Mouse (Mus musculus) midbrain, embryonic 16.5 days (tissue): ENCODE results near the gene Orc3. TPM values are rescaled to one million over a fixed set of nuclear protein-coding genes. Genes with fewer than 3 reads are reported as not detected.
A peak's percentile ranks its signal among the peaks of the same experiment; 100 is the strongest.

ENCODE experiments used
- ATAC-seq: fragments of 200-750 bp; cut with Nextera tagmentation; 2 replicates; pipeline ENCODE4 v1.8.0; 2017; ENCODE audit warnings: moderate TSS enrichment
- H3K27ac ChIP-seq: fragments of 300-500 bp; sonication (generic); 2 replicates; pipeline ENCODE4 v1.5.1; 2014; ENCODE audit warnings: mild to moderate bottlenecking, low read length, mixed read lengths
- H3K27me3 ChIP-seq: fragments of 300-500 bp; sonication (generic); 2 replicates; pipeline ENCODE4 v1.6.1; 2014; ENCODE audit warnings: low read depth, low read length, mixed read lengths; ENCODE audit not compliant: control insufficient read depth, insufficient read depth
- H3K36me3 ChIP-seq: fragments of 300-500 bp; sonication (generic); 2 replicates; pipeline ENCODE4 v1.6.1; 2014; ENCODE audit warnings: mild to moderate bottlenecking, low read length, moderate library complexity, mixed read lengths; ENCODE audit not compliant: control insufficient read depth, insufficient read depth
- H3K4me1 ChIP-seq: fragments of 300-500 bp; sonication (generic); 2 replicates; pipeline ENCODE4 v1.6.1; 2014; ENCODE audit warnings: mild to moderate bottlenecking, low read length, mixed read lengths; ENCODE audit not compliant: control insufficient read depth, insufficient read depth
- H3K4me2 ChIP-seq: fragments of 300-500 bp; sonication (generic); 2 replicates; pipeline ENCODE4 v1.6.1; 2014; ENCODE audit warnings: mild to moderate bottlenecking, low read length, mixed read lengths
- H3K4me3 ChIP-seq: fragments of 300-500 bp; sonication (generic); 2 replicates; pipeline ENCODE4 v1.5.1; 2014; ENCODE audit warnings: low read depth, mild to moderate bottlenecking, low read length, moderate library complexity, mixed read lengths
- H3K9ac ChIP-seq: fragments of 300-500 bp; sonication (generic); 2 replicates; pipeline ENCODE4 v1.6.1; 2014; ENCODE audit warnings: low read depth, low read length, mixed read lengths
- H3K9me3 ChIP-seq: fragments of 300-500 bp; sonication (generic); replicated peaks from 2 replicates; pipeline ENCODE4 v1.6.1; 2014; ENCODE audit warnings: mild to moderate bottlenecking, low read length, mixed read lengths; ENCODE audit not compliant: control insufficient read depth, poor library complexity, severe bottlenecking
- WGBS: fragments of 180-500 bp; shearing (Covaris S2); extraction: QIAGEN DNeasy Blood & Tissue Kit; methylation state at CpG from one replicate; pipeline ENCODE4 v1.1.7; 2014; 5-methylcytosine and 5-hydroxymethylcytosine counted together
- polyA plus RNA-seq: library from polyadenylated mRNA; unstranded; fragments of >200 nt; fragmentation: Nextera tagmentation; extraction: Ambion mirVana; gene quantifications from 2 replicates; pipeline ENCODE4 v1.2.1, GENCODE M21; 2015

Orc3 gene
- polyA plus RNA-seq, 1 experiment from 2014 or later = 78.6 TPM

DNA sequence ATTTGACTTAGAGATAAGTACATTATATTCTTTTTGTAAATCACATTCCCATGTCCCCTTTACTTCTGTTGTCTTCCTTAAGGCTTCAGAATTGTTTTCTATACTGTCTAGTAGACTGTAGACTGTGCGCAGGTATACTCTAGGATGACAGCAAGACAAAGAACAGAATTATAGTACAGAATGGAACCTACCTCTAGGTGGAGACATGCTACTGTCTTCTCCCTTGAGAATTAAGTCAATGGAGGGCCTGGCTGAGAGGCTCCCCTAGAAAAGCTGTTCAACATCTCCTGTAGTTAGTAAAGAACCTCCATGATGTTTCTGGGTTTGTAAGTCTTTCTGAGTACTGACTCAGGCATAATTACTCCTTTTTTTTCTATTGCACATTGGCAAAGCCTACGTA is 37.7 kb downstream of the Orc3 start:
- H3K9ac ChIP-seq = no peak overlapping the region
- H3K4me2 ChIP-seq = no peak overlapping the region
- H3K27ac ChIP-seq = no peak overlapping the region
- H3K27me3 ChIP-seq = no peaks in the 10 kb centered on the region
- H3K4me1 ChIP-seq = no peaks in the 10 kb centered on the region
- ATAC-seq = no peak
- peaks cover 26% of the 10 kb centered on the region for H3K36me3 ChIP-seq
- H3K9me3 ChIP-seq = no peaks in the 10 kb centered on the region
- 91% methylated on average over 2 of the region's 2 CpGs for WGBS
- H3K4me3 ChIP-seq = no peak overlapping the region

DNA sequence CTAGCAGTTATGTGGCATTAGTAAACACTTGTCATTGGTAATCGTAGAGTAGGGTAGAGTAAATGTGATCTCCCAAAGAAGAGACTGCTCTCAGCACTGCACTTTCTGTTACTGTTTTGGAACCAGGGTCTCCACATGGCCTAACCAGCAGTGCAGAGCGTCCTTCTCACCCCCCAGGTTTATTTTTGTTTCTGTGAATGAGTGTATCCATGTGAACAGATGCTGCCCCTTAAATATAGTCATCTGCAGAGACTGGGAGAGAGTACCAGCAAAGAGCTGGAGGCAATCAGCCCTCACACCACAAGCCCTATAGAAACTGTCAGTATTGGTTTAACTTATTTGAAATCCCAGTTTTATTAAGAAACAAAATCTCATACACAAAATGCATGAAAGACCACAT is 41.9 kb downstream of the Orc3 start:
- no peaks in the 10 kb centered on the region for H3K4me1 ChIP-seq
- no peak overlapping the region for H3K4me2 ChIP-seq
- no peaks in the 10 kb centered on the region for H3K9me3 ChIP-seq
- peaks cover 25% of the 10 kb centered on the region for H3K36me3 ChIP-seq
- H3K4me3 ChIP-seq = no peak overlapping the region
- no peak overlapping the region for H3K9ac ChIP-seq
- no peak for ATAC-seq
- H3K27ac ChIP-seq = no peak overlapping the region
- WGBS = 85% methylated on average over 2 of the region's 2 CpGs
- no peaks in the 10 kb centered on the region for H3K27me3 ChIP-seq

DNA sequence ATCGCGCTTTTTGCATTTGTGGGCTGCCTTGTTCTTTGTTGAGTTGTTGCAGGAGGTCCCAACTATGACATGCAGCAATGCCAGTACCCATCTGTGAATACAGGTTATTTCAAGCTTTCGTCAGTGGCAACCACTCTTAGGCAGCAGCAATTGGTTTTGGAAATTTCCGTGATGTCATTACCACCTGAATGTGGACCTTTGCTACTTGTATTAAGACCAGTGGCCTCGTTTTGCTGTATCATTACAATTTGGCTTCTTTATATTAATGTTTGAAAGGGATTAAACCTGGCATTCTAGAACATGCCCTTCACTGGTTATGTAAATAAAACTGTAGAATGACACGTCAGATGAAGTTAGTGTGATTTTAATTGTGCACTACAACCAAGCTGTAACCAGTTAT is 48.5 kb downstream of the Orc3 start:
- H3K9me3 ChIP-seq = no peaks in the 10 kb centered on the region
- 89% methylated on average over 6 of the region's 6 CpGs for WGBS
- no peak overlapping the region for H3K4me2 ChIP-seq
- H3K9ac ChIP-seq = no peak overlapping the region
- H3K27me3 ChIP-seq = no peaks in the 10 kb centered on the region
- H3K36me3 ChIP-seq = peaks cover 14% of the 10 kb centered on the region
- no peak overlapping the region for H3K4me3 ChIP-seq
- ATAC-seq = no peak
- H3K27ac ChIP-seq = no peak overlapping the region
- peaks cover 3% of the 10 kb centered on the region; the same call in 1 of the 2 replicates for H3K4me1 ChIP-seq

DNA sequence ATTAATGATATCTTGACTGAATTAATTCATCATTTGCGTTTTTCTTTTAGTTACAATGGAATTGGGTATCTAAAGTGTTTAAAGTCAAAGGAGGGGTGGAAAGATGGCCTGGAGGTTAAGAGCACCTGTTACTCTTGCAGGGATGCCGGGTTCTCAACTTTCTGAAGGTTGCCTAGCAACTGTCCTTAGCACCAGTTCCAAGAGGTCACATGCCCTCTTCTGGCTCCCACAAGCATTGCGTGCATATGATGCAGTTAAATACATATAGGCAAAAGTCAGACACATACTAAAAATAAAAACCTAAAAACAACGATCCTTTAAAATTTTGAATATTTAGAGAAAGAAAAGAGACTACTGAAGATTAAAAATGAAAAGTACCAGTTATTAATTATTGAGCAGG is 53.8 kb downstream of the Orc3 start:
- peaks cover 17% of the 10 kb centered on the region for H3K4me1 ChIP-seq
- no peak for ATAC-seq
- no peaks in the 10 kb centered on the region for H3K9me3 ChIP-seq
- no peak overlapping the region for H3K4me3 ChIP-seq
- 49% methylated on average over 4 of the region's 4 CpGs for WGBS
- H3K27ac ChIP-seq = no peak overlapping the region
- H3K36me3 ChIP-seq = peaks cover 2% of the 10 kb centered on the region; the same call in 1 of the 2 replicates
- H3K9ac ChIP-seq = no peak overlapping the region
- H3K27me3 ChIP-seq = no peaks in the 10 kb centered on the region
- no peak overlapping the region for H3K4me2 ChIP-seq

DNA sequence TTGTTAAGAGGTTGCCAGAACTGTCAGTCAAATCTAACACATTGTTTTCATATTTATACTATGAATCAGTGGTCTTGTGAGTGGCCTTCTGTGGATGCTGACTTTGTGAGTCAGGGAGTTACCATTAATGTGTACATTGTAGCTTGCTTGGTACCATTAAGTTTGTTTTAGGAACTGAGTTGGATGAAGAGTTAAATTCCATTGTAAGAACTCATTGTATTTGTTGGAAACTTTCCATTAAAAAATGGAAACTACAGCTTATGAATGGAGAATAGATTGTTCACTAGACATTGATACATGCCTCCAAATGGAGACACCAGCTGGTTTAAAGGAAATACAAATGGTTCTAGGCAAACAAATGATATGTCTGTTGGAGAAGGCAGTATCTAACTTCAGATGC is 58.6 kb downstream of the Orc3 start:
- no peak overlapping the region for H3K4me3 ChIP-seq
- no peaks in the 10 kb centered on the region for H3K27me3 ChIP-seq
- no peak overlapping the region for H3K4me2 ChIP-seq
- H3K4me1 ChIP-seq = peaks cover 44% of the 10 kb centered on the region
- H3K9me3 ChIP-seq = no peaks in the 10 kb centered on the region
- H3K27ac ChIP-seq = no peak overlapping the region
- H3K9ac ChIP-seq = no peak overlapping the region
- H3K36me3 ChIP-seq = no peaks in the 10 kb centered on the region
- ATAC-seq = no peak

DNA sequence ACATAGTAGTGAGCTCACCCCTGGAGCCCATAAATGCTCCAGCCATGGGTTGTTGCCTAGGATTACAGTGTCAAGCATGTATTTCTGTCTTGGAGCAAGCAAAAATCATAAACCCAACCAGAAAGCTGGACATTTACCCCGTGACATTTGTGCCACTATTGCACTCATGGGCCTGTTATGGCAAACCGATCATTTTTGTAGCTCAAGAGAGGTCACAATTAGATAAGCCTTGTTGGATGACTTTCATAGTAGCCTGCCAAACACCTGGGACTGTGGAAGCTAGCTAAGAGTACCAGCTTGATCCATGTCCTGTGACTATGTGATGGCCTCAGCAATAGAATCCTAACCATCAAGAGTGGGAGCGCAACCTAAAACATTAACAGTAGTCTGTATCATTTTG is 59.1 kb downstream of the Orc3 start:
- Histone ChIP-seq H3K9ac (no peak overlapping the region), H3K4me2 (no peak overlapping the region), H3K9me3 (no peaks in the 10 kb centered on the region), H3K27me3 (no peaks in the 10 kb centered on the region), H3K4me1 (peaks cover 44% of the 10 kb centered on the region), H3K36me3 (no peaks in the 10 kb centered on the region), H3K27ac (no peak overlapping the region), H3K4me3 (no peak overlapping the region)
- ATAC-seq = no peak
- 94% methylated on average over 3 of the region's 3 CpGs for WGBS

DNA sequence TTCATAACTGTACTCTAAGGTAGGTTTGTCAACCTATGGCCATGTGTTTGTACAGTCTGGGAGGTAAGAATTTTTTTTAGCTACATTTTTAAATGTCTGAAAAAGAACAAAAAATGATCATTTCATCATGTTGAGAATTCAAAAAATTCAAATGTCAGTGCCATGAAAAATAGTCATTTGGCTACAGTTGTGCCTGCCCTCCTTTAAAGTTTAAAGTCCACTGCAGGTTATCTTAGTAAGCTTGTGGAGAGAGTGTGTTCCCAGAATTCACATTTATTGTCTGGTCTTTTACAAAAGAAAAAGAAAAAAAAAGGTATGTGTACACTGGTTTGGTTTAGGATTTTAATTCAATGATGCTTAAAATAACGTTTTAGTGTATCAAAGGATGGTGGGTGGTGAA is 60.1 kb downstream of the Orc3 start:
- no peak for ATAC-seq
- WGBS = 22% methylated on average over 1 of the region's 1 CpGs

DNA sequence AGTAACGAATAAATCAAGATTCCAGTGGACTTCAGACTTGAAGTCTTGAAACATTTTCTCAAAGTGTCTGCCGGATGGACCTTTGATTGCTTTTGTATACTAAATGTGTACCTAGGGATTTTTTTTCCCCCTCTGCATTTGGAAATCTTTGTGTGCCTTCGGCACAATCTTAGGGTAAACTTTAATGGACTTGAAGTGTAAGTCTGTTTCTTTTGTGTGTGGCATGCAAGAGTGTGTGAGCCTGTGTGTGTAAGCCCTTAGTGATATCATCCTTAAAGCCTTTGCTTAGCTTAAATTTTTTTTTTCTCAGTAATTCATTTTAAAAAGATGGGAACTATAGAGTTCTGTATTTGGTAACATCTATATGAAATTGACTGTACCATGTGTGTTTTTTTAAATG is 62.8 kb downstream of the Orc3 start:
- Histone ChIP-seq H3K27ac (no peak overlapping the region; the same call in 1 of the 2 replicates), H3K4me1 (peaks cover 43% of the 10 kb centered on the region), H3K27me3 (no peaks in the 10 kb centered on the region), H3K4me3 (peak overlapping the region; percentile 91), H3K9ac (peak overlapping the region; percentile 96), H3K36me3 (no peaks in the 10 kb centered on the region), H3K4me2 (peak overlapping the region; percentile 85), H3K9me3 (no peaks in the 10 kb centered on the region)
- no peak for ATAC-seq
- WGBS = 18% methylated on average over 3 of the region's 3 CpGs

More for the DNA sequence above, 60.1 kb downstream of the Orc3 start:
- no peaks in the 10 kb centered on the region for H3K9me3 ChIP-seq
- no peak overlapping the region for H3K4me3 ChIP-seq
- no peaks in the 10 kb centered on the region for H3K36me3 ChIP-seq
- H3K27ac ChIP-seq = no peak overlapping the region
- no peak overlapping the region for H3K9ac ChIP-seq
- no peak overlapping the region for H3K4me2 ChIP-seq
- H3K4me1 ChIP-seq = peaks cover 48% of the 10 kb centered on the region
- H3K27me3 ChIP-seq = no peaks in the 10 kb centered on the region

DNA sequence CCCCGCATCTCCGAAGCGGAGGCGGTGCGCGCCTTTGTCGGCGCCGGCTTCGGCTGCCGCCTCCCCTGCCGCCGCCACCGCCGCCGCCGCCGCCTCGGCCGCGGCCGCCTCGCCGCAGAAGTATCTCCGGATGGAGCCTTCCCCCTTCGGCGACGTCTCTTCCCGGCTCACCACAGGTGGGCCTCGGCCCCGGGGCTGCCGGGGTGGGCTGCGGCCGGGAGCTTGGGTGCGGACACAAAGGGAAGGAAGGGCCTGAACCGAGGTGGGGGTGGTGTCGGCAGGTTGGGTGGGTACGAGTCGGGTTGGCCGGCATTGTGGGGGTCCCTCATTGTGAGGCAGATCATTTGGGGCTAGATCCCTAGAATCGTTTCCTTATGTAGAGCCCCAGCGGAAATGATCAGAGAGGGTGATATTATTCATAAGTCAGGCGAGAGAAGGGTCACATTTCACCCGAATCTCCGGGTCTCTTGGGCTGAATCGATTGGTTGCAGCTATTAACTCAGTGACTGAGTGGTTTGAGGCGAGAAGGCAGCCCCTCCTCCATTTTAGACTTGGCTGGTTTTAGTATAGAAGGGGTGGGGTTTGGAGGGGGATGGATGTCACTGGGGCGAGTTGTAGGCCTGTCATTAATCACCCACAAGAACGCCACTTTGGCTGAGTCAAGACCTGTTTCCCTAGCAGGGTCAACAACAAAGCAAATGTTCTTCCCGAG is 63.5 kb downstream of the Orc3 start:
- WGBS = under 1% methylated on average over 49 of the region's 50 CpGs
- H3K9ac ChIP-seq = peak overlapping the region; percentile 96
- H3K27me3 ChIP-seq = no peaks in the 10 kb centered on the region
- H3K4me3 ChIP-seq = peak overlapping the region; percentile 91
- H3K4me1 ChIP-seq = peaks cover 36% of the 10 kb centered on the region
- H3K4me2 ChIP-seq = peak overlapping the region; percentile 85
- H3K36me3 ChIP-seq = no peaks in the 10 kb centered on the region
- peak overlapping the region; percentile 94 for H3K27ac ChIP-seq
- peak; percentile 47 for ATAC-seq
- no peaks in the 10 kb centered on the region for H3K9me3 ChIP-seq
